Mouse (Mus musculus): Measurements from ENCODE around the gene Gm17606. TPM values are rescaled to one million over a fixed set of nuclear protein-coding genes. Genes with fewer than 3 reads are reported as not detected.

Gm17606 gene
- total RNA-seq, 2 experiments from 2014 or later: not detected

DNA sequence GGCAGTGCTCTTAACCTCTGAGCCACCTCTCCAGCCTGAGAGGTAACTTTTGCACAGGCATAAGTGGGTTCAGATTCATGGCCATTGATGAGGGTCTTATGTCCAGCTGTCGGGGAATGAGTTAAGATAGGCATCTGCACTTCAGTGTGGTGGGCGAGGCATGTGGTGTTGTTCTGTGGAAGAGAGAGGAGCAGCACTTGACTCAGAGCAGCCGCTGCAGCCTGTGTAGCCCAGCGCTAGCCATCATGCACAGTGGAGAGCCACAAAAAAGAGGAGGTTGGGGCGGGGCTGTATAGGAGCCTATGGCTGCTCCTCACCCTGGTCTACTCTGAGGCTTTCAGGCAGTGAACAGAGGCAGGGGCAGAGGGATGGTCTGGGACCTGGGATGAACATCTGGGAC lies 12.6 kb upstream of the Gm17606 start:
- DNase-seq: no peak

DNA sequence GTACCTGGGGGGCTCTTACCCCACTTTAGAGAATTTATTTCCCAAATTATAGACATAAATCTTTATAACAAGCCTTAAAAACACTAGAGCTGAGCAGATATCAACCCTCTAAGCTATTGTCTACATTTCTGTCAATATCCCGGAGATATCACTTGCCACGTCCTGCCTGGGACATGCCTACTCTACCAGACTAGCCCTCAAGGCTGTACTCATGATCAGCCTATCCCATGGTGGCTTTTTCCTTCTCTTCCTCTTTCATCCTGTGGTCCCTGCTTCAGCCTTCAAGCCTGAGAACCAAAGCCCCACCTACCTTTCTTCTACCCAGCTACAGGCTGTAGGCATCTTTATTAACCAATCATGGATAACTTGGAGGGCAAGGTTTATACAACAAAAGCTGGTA lies 11.0 kb upstream of the Gm17606 start:
- DNase-seq: no peak

DNA sequence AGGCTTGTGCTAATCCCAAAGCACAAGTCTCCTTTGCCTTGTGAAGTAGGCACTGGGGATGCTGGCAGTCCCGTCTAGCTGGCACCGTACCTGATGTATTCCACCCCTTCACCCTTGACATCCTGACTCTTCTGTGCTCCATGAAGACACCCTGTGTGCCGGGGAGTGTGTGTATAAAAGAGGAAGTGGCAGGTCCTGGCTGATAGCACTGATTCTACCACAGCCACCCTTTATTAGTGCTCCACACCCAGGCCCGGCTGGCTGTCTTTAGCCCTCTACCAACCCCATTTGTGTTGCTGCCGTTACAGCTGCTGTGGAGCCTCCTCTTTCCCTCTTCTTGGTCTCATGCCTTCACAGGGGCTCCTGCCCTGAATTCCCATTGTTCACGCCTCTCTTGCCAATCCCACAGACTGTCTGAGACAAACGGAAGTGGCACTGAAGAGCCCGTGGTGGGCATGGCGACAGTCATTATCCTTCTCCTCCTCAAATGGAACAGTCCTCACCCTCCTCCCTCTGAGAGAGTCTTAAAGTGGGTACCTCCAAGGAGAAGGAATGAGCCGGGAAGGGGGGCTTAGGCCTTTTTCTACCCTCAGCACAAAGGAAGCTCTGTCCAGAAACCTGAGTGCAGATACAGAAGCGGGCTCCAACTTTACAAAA lies 10.0 kb upstream of the Gm17606 start:
- no peak for DNase-seq

DNA sequence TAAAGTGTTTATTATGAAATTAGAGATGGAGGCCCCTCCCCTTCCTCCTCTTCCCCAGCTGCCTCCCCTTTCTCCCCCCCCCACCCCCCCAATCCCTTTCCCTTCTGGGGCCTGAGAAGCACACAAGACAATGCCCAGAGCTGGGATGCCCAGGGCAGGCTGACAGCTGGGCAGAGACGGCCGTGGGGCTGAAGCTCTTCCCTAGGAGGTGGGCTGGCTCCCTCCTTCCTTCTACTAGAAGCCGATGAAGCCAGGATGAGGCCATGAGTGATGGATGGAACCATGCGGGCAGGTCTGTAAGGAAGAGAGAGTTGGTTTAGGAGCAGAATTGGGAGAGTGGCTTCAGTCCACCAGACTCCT lies 9.5 kb upstream of the Gm17606 start:
- DNase-seq: no peak

DNA sequence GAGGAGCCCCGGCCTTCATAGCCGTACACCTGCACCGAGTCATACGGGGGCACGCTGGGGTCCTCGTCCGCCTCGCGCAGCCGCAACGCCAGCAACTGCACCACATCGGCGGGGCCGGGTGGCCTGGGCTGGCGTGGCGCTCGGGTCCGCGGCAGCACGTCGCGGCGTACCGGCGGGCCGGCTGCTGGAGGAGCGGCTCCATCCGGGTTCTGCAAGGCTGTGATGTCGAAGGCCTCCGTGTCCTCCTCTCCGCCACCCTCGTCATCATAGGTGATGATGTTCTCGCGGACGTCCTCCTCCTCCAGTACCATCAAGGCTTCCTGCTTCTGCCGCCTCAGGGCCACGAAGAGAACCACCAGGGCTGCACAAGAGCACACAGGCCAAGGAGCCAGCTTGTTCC lies 8.5 kb upstream of the Gm17606 start:
- no peak for DNase-seq

DNA sequence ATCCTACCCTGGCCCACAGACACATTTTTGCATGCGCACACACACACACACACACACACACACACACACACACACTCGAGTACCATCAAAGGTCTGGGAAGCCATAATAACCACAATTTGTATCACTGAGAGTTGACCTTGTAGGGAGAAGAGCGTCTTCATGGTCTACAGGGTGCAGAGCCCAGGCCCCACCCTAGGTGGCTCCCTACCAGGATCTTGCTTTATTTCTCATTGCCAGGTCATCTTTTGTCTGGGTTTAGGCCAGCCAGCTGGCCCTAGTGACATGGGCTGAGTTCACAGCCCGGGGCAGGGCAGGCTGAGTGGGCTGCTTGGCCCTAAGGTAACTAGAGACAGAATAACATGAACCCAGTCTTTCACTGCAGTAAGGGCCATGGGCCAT lies 6.6 kb upstream of the Gm17606 start:
- DNase-seq: no peak

DNA sequence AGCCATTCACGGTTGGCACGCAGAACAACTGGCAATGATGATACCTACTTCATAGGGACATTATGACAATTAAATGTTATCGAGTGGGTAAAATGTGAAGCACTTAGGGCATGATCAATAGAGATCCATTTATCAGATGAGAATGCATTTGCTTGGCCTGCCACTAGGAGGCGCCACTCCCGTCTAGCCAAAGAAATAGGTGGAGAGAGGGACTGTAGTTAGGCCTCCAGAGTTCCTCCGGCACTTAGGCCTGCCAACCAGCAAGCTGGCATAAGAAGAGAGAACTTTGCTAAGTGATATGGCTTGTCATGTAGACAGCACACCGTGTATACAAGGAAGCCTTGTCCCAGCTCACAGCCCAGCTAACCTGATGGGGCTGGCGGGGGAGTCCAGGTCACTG lies 3.8 kb upstream of the Gm17606 start:
- DNase-seq: peak in 1 of 2 experiments; percentile 60

DNA sequence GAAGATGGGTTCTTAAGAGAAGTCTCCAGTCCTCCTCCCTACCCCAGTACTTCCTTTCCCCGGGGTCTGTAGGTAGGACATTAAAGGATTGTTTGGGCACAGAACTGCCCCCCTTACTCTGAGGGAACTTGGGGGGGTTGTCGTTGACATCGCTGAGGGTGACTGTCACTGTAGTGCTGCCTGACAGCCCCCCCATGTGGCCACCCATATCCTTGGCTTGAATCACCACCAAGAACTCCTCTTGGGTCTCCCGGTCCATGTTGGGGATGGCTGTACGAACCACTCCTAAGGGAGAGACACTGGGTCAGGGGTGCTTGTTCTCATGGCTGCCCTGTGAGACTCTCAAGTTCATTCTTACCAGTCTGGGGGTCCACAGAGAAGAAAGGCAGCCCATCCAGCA lies 2.5 kb upstream of the Gm17606 start:
- DNase-seq: no peak

DNA sequence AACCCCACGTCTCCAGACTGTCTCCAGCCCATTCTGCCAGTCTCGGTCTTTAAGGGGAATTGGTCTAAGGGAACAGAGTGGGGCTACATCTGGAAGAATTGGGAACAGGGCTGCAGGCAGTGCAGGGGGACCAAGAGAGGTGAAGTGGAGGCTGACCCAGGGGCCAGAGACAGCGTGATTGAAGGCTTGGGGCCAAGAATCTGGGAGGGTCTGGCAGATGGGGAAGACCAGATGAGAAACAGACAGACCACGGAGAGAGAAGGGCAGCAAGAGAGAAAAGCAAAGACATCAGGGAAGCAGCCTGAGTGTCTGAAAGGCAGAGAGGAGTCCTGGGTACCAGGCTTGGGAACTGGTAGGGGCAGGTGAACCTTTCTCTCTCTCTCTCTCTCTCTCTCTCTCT lies 631 bp upstream of the Gm17606 start:
- DNase-seq: no peak

DNA sequence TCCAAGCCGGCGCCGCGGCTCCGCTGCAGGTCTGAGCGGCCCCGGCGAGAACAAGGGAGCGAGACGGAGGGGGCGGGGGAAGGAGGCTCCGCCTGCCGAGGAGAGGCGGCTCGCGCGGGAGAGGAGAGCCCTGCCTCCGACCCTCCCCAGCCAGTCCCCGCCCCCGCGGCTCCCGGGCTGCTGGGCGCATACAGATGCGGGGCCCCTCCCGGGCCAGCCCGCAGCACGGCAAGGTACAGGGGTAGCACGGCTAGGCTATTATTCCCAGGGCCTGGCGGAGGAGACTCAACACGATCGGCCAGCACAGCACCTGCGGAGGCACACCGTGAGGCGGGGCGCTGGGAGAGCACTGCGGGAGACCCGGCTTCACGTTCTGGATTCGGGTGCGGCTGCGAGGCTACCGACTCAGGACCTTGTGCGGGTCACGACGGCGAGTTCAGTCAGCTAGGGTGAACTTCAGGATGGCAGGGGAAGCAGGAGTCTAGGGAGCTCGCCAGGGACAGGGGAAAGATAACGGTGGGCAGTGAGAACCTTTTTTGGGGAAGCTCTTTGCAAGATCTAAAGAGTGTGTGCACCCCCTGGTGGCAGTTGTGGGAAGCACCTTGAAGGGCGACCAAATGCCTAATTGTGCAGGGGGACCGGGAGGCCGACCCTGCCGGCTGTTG lies 685 bp downstream of the Gm17606 start, which contains the start of gene Cdh24:
Cdh24 (minus strand) TSS at position 60 of the 665 bp plus-strand sequence.
- peak; percentile 90 to 94 for DNase-seq

DNA sequence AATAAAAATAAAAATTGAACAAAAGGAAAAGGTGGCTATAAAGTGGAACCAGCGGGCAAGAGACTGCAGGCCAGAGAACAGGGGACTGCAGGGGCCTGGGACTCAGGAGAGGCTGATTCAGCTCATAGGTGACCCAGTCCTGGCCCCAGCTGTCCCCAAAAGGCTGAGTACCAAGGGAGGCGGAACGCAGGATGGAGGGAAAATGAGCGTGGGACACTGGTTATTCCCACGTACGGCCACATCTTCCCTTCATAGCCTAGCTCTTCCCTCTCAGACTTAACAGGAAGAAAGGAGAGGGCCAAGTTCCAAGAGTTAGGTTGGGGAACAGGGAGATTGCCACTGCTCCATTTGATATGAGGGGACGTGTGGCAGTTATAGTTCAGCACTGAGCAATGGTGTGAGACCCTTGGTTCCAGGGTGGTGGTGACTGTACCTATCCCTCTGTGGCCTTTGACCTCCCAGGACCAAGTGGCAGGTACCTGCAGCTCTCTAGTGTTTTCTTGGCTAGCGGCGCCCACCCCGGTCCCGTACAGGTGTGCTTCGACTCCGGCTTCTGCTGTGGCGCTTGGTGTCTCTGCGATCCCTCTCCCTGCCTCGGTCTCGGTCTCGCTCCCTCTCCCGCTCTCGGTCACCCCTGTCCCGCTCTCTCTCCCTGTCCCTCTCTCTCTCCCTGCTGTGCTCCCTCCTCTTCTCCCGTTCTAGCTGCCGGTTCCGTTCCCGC lies 1.6 kb downstream of the Gm17606 start:
- DNase-seq: no peak

DNA sequence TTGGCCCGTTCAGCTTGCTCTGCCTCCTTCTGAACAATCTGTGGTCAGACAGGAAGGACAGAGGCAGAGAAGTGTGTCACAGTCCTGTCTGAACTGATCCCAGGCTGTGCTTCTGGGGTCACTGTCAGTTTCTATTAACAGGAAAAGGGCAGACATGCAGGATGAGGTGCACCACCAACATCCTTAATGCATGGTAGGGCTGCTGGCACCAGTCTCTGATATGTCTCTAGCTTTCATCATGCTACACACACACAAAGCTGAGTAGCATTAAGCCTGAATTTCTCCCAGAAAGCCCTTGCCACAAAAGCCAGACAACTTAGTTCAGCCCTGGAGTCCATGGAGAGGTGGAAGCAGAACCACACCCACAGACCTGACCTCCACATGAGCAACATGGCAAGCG lies 2.3 kb downstream of the Gm17606 start:
- DNase-seq: no peak

DNA sequence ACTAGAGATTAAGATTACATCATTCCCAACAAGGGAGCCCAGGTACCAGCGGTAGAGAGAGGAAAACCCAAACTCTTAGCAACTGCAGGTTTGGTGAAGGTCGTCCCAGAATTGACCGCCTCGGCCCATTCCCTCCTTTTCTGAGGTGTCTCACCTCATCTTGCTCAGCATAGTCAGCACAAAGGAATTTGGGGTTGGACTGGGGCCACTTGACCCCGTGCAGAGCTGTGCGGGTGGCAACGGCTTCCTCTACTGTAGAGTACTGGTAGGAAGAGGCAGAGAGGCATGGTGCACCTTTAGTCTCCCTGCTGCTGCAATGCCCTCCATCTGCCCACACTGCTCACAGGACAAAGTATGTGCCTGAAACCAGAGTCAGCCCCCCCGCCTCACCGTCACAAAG lies 3.5 kb downstream of the Gm17606 start:
- no peak for DNase-seq

DNA sequence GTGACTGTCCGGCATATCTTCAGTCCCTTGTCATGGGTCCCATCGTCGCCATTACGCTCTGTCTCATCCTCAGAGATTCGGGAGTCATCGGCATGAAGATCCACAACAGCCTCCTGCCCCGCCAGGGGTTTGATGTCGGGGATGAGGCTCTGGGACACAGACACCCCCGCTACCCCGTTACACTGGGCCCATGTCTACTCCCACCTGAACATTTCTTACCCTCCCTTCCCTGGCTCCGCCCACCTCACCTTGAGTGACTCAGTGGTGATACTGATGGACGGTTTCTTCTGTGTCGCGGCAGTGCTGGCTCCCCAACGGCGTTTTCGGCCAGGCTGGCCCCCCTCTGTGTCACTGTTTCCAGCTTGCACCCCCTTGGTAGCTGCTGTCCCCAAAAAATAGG lies 5.7 kb downstream of the Gm17606 start:
- no peak for DNase-seq

DNA sequence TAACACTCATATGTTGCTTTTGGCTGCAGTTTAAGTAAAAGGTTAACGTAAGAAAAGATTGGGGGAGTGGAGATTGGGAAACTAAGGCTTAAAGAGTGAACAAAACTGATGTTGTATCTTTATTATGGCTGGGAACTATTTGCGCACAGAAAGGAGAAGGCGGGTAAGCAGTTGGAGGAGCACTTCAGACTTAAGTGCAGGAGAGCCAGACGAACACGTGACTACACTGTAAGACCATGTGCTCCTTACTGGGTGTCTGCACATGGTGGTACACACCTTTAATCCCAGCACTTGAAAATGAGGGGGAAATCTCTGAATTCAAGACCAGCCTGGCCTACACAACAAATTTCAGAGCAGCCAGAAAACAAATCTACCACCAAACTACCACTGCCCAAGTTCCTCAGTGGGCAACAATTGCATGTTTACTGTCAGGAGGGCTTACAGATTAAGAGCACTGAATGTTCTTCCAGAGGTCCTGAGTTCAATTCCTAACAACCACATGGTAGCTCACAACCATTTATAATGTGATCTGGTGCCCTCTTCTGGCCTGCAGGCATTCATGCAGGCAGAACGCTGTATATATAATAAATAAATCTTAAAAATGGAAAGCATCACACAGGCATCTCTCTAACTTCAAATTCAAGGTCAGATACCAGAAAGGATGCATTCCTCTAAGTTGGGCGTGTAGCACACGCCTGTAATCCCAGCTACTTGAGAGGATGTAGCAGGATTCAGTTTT lies 6.3 kb downstream of the Gm17606 start:
- DNase-seq: no peak

DNA sequence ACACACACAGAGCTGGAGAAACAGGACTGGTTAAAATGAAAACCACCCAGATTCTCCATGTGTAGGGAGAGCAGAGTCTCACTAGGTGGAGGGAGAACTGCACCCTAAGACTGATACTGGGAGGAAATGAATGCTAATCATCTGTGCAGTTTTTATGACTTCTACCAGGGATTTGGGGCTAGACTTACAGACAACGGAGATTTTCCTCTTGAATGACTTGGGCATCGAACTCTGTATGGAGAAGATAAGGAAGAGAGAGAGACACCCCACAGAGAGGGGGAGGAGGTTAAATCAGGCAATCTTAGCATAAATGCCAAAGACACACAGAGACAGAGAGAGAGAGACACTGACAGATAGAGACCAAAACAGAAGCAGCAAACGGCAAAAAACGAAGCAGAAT lies 7.1 kb downstream of the Gm17606 start:
- DNase-seq: no peak

DNA sequence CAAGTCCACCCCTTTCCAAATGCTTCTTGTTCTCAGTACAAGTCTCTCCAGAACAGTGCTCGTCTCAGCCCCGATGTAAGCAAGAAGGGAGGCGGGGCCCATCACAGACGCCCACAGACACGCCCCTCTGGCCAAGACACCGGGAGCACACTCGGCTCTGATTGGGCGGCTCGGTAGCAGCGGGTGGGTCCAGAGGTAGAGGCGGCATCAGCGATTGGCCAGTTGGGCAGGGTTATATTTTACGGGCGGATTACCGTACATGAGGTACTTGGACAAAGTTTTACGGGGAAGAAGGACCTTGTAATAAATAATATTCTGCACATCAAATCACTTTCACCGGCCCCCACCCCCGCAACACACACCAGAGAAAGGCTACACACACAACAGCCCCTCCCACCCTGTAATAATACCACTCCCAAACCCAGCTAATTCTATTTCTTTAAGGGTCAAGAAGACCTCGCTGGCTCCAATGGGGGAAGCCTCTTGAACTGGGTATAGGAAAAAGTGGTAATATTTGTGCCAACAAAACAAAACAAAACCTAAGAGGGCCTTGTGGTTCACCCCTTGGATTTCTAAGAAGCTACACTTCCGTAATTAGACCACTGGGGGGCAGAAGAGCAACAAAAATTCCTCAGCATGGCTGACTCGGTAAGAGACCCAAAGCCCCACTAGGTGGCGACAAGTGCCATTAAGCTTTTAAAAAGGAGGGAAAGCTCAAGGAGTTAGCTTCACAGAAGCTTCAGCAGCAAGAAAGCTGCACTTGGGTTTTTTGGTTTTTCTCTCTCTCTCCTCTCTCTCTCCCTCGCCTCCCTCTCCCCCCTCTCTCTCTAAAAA lies 10.1 kb downstream of the Gm17606 start:
- peak; percentile 86 to 94 for DNase-seq

DNA sequence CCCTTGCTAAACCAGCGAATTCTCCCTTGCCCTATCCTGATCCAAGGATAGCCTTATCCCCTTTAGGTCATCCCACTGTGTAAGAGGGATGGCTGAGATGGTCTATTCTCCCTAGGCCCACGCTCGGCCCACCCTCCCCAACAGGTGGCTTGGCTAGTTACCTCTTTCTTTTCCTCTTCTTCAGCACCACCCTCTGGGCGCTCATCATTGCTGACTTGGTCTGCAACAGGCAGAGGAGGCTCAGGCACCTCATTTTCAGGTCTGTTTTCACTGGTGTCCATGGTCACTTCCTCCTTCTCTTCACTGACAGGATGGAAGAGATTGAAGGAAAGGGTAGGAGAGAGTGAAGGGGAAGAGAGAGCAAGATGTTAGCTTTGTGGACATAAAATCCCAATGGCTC lies 10.8 kb downstream of the Gm17606 start:
- DNase-seq: no peak

DNA sequence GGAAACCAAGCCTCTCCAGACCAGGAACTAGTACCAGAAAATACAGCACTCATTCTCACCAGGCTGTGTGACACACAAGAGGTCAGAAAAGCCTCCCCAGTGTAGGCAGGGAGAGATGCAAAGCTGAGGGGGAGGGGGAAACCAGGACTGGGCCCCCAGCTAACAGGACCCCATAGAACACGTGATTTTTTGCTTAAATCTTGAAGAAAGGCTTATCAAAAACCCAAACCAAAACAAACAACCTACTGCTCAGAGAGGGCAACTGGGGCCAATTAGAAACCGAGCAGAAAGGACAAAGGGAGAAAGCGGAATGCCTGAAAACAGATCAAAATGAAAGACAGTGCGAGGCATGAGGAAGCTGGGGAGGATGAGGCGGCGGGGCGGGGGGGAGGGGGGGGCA lies 12.0 kb downstream of the Gm17606 start:
- no peak for DNase-seq

DNA sequence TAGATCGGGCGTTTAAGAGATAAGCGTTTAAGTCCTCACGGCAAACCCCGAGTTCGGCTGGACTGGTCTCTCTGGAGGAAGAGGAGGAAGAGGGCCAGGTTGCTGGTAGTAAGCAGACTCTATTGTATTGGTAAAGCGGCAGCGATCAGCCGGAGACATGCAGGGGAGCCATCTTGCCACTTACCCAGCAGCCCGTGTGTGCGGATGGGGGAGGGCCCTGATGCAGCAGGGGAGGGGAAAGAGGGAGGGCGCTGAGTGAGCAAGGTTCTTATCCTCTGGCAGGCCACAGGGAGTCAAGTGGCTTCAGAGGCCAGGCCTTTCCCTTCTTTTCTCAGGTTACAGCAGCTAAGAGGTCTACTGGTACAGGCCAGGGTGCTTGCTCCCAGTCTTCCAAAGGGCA lies 12.7 kb downstream of the Gm17606 start:
- DNase-seq: peak; percentile 89 to 92

DNA sequence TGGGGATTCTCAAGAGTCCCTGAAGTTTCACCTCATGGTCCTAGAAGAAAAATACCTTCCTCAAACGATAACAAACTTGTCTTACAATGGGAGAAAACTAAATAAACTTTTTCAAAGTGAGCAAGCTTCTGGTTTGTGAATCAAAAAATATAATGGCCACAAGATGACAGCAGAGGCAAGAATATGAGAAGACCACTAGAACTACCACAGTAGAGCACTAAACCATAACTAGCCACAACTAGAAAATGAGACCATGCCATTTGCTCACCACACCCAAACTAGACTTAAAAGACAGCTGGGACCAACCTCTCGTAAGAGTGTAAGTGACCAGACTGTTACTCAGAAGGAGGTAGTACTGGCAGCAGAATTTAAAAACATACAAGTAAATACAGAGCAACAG lies 19.3 kb downstream of the Gm17606 start:
- DNase-seq: peak in 1 of 2 experiments; percentile 55

All from heart, adult 18-20 months (tissue).